Mouse (Mus musculus) MEL (cell line): Measurements from ENCODE around the gene Cdca4. TPM values are rescaled to one million over a fixed set of nuclear protein-coding genes. Genes with fewer than 3 reads are reported as not detected.
A peak's percentile ranks its signal among the peaks of the same experiment; 100 is the strongest.

Experiments
- DNase-seq: peaks from one replicate; pipeline ENCODE4 v3.0.0; 2011; ENCODE audit warnings: low read depth, low spot score
- H3K27ac ChIP-seq: 2 replicates; pipeline ENCODE4 v1.5.1; 2012; ENCODE audit warnings: low read depth, mild to moderate bottlenecking, control low read depth, low read length, moderate library complexity; ENCODE audit not compliant: control insufficient read depth
- H3K27me3 ChIP-seq, 2 experiments: fragments of 150-350 bp in 1 of 2; sonication (generic) in 1 of 2; 2 replicates each; pipeline ENCODE4 v1.6.1; 2012; ENCODE audit warnings: low read length in 2 of 2, mild to moderate bottlenecking in 2 of 2, improper control_type of control experiment in 1 of 2, moderate library complexity in 1 of 2; ENCODE audit not compliant: insufficient read depth in 2 of 2, control insufficient read depth in 1 of 2
- H3K36me3 ChIP-seq, 2 experiments: 2 replicates each; pipeline ENCODE4 v1.6.1; 2012 to 2014; ENCODE audit warnings: low read length in 2 of 2, improper control_type of control experiment in 1 of 2, inconsistent platforms in 1 of 2, mild to moderate bottlenecking in 1 of 2; ENCODE audit not compliant: insufficient read depth in 2 of 2, control insufficient read depth in 1 of 2
- H3K4me1 ChIP-seq, 2 experiments: fragments of 150-350 bp in 1 of 2; sonication (generic) in 1 of 2; 2 replicates each; pipeline ENCODE4 v1.6.1; 2012; ENCODE audit warnings: low read length in 2 of 2, improper control_type of control experiment in 1 of 2, mild to moderate bottlenecking in 1 of 2; ENCODE audit not compliant: insufficient read depth in 2 of 2, control insufficient read depth in 1 of 2
- H3K4me3 ChIP-seq, 2 experiments: fragments of 150-350 bp in 1 of 2; sonication (generic) in 1 of 2; 2 replicates each; pipeline ENCODE4 v1.5.1; 2012; ENCODE audit warnings: low read depth in 2 of 2, low read length in 2 of 2, mild to moderate bottlenecking in 2 of 2, moderate library complexity in 2 of 2, control low read depth in 1 of 2, improper control_type of control experiment in 1 of 2; ENCODE audit not compliant: control insufficient read depth in 1 of 2, insufficient read depth in 1 of 2
- H3K79me2 ChIP-seq: 2 replicates; pipeline ENCODE4 v1.6.1; 2012; ENCODE audit warnings: mild to moderate bottlenecking, low read length, moderate library complexity; ENCODE audit not compliant: control insufficient read depth, poor library complexity, insufficient read depth
- H3K9ac ChIP-seq: 2 replicates; pipeline ENCODE4 v1.6.1; 2012; ENCODE audit warnings: low read depth, mild to moderate bottlenecking, control low read depth, low read length, moderate library complexity; ENCODE audit not compliant: control insufficient read depth, poor library complexity, severe bottlenecking
- H3K9me3 ChIP-seq: fragments of 150-350 bp; sonication (generic); replicated peaks from 2 replicates; pipeline ENCODE4 v1.6.1; 2012; ENCODE audit warnings: mild to moderate bottlenecking, low read length, improper control_type of control experiment, moderate library complexity; ENCODE audit not compliant: insufficient read depth
- BHLHE40 ChIP-seq: IDR thresholded peaks from 2 replicates; pipeline ENCODE4 v1.6.1; 2012; ENCODE audit warnings: low read depth, mild to moderate bottlenecking, inconsistent platforms, low read length, improper control_type of control experiment, borderline replicate concordance
- E2F4 ChIP-seq: IDR thresholded peaks from 2 replicates; pipeline ENCODE4 v1.6.1; 2011; ENCODE audit warnings: low read depth, low read length, improper control_type of control experiment, borderline replicate concordance
- ELF1 ChIP-seq: IDR thresholded peaks from 2 replicates; pipeline ENCODE4 v1.6.1; 2014; ENCODE audit warnings: low read depth, mild to moderate bottlenecking, inconsistent platforms, low read length, improper control_type of control experiment, moderate library complexity
- EP300 ChIP-seq, 2 experiments: IDR thresholded peaks; 2 replicates each; pipeline ENCODE4 v1.6.1; 2011; ENCODE audit warnings: improper control_type of control experiment in 2 of 2, low read length in 2 of 2, low read depth in 1 of 2, mild to moderate bottlenecking in 1 of 2
- ETS1 ChIP-seq: IDR thresholded peaks from 2 replicates; pipeline ENCODE4 v1.6.1; 2012; ENCODE audit warnings: low read depth, mild to moderate bottlenecking, inconsistent platforms, low read length, improper control_type of control experiment, moderate library complexity
- HCFC1 ChIP-seq: IDR thresholded peaks from 2 replicates; pipeline ENCODE4 v1.6.1; 2012; ENCODE audit warnings: low read depth, mild to moderate bottlenecking, inconsistent platforms, low read length, improper control_type of control experiment, moderate library complexity
- JUND ChIP-seq: IDR thresholded peaks from 2 replicates; pipeline ENCODE4 v1.6.1; 2011; ENCODE audit warnings: low read depth, mild to moderate bottlenecking, improper control_type of control experiment, low read length
- MXI1 ChIP-seq: IDR thresholded peaks from 2 replicates; pipeline ENCODE4 v1.6.1; 2011; ENCODE audit warnings: mild to moderate bottlenecking, low read depth, low read length, improper control_type of control experiment
- MYC ChIP-seq: IDR thresholded peaks from 2 replicates; pipeline ENCODE4 v1.6.1; 2011; ENCODE audit warnings: low read depth, mild to moderate bottlenecking, low read length, improper control_type of control experiment, moderate library complexity
- NELFE ChIP-seq: IDR thresholded peaks from 2 replicates; pipeline ENCODE4 v1.6.1; 2011; ENCODE audit warnings: low read depth, low read length, improper control_type of control experiment
- POLR2AphosphoS5 ChIP-seq: IDR thresholded peaks from 2 replicates; pipeline ENCODE4 v1.6.1; 2012; ENCODE audit warnings: low read depth, borderline replicate concordance, mild to moderate bottlenecking, inconsistent platforms, low read length, moderate library complexity, mixed read lengths
- RCOR1 ChIP-seq: IDR thresholded peaks from 2 replicates; pipeline ENCODE4 v1.6.1; 2012; ENCODE audit warnings: low read depth, mild to moderate bottlenecking, inconsistent platforms, low read length, improper control_type of control experiment
- SMC3 ChIP-seq: IDR thresholded peaks from 2 replicates; pipeline ENCODE4 v1.6.1; 2011; ENCODE audit warnings: low read depth, low read length, improper control_type of control experiment
- TAL1 ChIP-seq: IDR thresholded peaks from 2 replicates; pipeline ENCODE4 v1.6.1; 2012; ENCODE audit warnings: mild to moderate bottlenecking, inconsistent platforms, low read length, moderate library complexity, mixed read lengths
- TBP ChIP-seq: IDR thresholded peaks from 2 replicates; pipeline ENCODE4 v1.8.0; 2011; ENCODE audit warnings: low read depth, low read length, improper control_type of control experiment
- TCF12 ChIP-seq: IDR thresholded peaks from 2 replicates; pipeline ENCODE4 v1.6.1; 2014; ENCODE audit warnings: low read depth, mild to moderate bottlenecking, inconsistent platforms, low read length, improper control_type of control experiment, moderate library complexity
- UBTF ChIP-seq: IDR thresholded peaks from 2 replicates; pipeline ENCODE4 v1.6.1; 2012; ENCODE audit warnings: low read depth, mild to moderate bottlenecking, inconsistent platforms, low read length, improper control_type of control experiment, moderate library complexity, borderline replicate concordance; ENCODE audit not compliant: insufficient read depth
- USF2 ChIP-seq, 2 experiments: IDR thresholded peaks; 2 replicates each; pipeline ENCODE4 v1.6.1; 2011 to 2012; ENCODE audit warnings: improper control_type of control experiment in 2 of 2, low read length in 2 of 2, borderline replicate concordance in 1 of 2, inconsistent platforms in 1 of 2, low read depth in 1 of 2, mild to moderate bottlenecking in 1 of 2; ENCODE audit not compliant: insufficient read depth in 1 of 2
- polyA plus RNA-seq, 2 experiments: library from polyadenylated mRNA; stranded (reverse) in 1 of 2; unstranded in 1 of 2; fragments of >175 nt in 1 of 2; fragments of >200 nt in 1 of 2; gene quantifications; 2 replicates each; pipeline versions ENCODE4 v1.2.1 to v1.2.4; 2012; ENCODE audit warnings: low replicate concordance in 2 of 2, low read depth in 1 of 2; ENCODE audit not compliant: insufficient read length in 2 of 2, insufficient read depth in 1 of 2, missing spikeins in 1 of 2
- total RNA-seq: library from RNA; depleted of rRNA; stranded (reverse); fragments of 300-350 nt; gene quantifications from 2 replicates; pipeline ENCODE4 v1.2.3, GENCODE M21; 2012

Gene Cdca4
- total and polyA plus RNA-seq, 3 experiments = 274 to 279 TPM; not detected in 1

DNA sequence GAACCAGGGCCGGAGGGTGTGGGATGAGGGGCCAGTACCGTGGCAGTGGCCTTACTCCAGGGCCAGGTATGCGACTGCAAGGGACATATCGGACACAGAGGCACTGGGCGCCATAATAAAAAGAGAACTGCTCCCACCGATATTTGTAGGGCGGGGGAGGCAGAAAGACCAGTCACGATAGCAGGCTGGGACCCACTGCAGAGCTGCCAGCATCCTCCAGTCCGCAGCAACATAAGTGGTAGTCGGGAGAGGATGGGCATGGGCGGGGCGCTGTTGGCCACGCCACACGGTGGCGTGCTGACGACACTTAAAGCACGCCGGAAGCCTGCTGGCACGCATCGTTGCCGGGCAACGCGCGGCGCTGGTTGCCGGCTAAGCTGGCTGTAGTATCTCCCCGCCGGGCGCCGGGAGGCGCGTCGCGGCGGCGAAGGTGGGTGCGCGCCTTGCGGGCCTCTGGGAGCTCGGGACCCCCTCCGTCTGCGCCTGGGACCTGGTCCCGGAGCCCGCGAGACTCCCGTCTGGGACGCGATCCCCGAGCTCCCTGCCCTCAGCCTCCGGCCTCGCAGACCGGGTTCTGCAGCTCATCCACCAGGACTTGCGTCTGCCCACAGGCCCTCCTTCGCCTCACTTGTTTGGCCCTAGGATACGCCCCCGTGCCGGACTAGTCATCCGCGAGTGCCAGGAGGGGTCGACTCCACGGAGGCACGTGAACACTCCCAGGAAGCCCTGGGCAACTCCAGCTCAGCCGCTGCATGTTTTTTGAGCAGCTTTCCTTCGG lies 20.4 kb downstream of the Cdca4 start, which contains the start of gene Clba1 (continued):
- TF ChIP-seq RCOR1 (peak; percentile 25; the same call in 1 of the 2 replicates), TBP (peak; percentile 81), TAL1 (no peak), NELFE (peak; percentile 79), SMC3 (peak; percentile 23), JUND (no peak)

- peak overlapping the region; percentile 10 to 48 for H3K4me3 ChIP-seq
Observed at GRCm38 (mm10) chr12:112808212-112808586, 21.0 kb downstream of the Cdca4 start.

DNA sequence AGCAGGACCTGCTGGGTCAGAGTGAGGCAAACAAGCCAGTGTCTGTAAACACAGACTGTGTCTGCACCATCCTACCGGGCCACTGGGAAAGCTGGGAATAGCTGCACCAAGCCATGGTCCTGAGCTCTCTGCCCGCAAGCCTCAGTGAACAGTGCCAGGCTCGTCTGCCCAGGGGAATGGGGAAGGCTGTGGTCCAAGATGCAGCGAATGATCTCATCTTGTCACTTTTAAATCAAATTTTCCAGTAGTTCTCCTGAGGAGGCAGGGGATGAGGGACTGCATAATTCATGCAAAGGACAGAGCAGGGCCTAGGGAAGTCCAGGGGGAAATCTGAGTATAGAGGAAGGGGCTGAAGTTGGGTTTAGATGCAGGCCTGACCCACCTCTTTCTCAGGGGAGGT lies 21.4 kb downstream of the Cdca4 start:
- H3K27ac ChIP-seq = no peak overlapping the region
- no peak for DNase-seq
- H3K36me3 ChIP-seq = peaks cover 0 to 4% of the 10 kb centered on the region in 2 experiments; a peak in 1 of 4 replicates
- H3K9ac ChIP-seq = no peak overlapping the region
- TF ChIP-seq EP300 (IDR thresholded peaks at IDR 0.05; ENCODE audit: low read depth in 1 of 2, low read length in 2 of 2) (no peak), BHLHE40 (no peak), SMC3 (no peak), UBTF (no peak), TAL1 (no peak), E2F4 (no peak), TCF12 (no peak), MYC (no peak), ELF1 (no peak)
- no peak overlapping the region for H3K4me3 ChIP-seq
- no peaks in the 10 kb centered on the region; the same call in 1 of the 2 replicates for H3K79me2 ChIP-seq
- no peaks in the 10 kb centered on the region for H3K9me3 ChIP-seq
- peaks cover 2 to 16% of the 10 kb centered on the region in 2 experiments; a peak in 2 of 4 replicates for H3K27me3 ChIP-seq
- H3K4me1 ChIP-seq = peaks cover 0 to 11% of the 10 kb centered on the region in 2 experiments; a peak in 3 of 4 replicates

More at GRCm38 (mm10) chr12:112808212-112808586, 21.0 kb downstream of the Cdca4 start:
- H3K9me3 ChIP-seq = no peaks in the 10 kb centered on the region
- 0 out of 2 replicates have a peak overlapping the region, but pooled peaks have one; percentile 3 for H3K9ac ChIP-seq
- H3K27me3 ChIP-seq = peaks cover 2 to 16% of the 10 kb centered on the region in 2 experiments; a peak in 2 of 4 replicates
- no peak overlapping the region for H3K27ac ChIP-seq
- no peaks in the 10 kb centered on the region; the same call in 1 of the 2 replicates for H3K79me2 ChIP-seq
- H3K36me3 ChIP-seq = peaks cover 0 to 4% of the 10 kb centered on the region in 2 experiments; a peak in 1 of 4 replicates
- TF ChIP-seq ETS1 (no peak), EP300 (IDR thresholded peaks at IDR 0.05; ENCODE audit: low read depth in 1 of 2, low read length in 2 of 2) (no peak), USF2 (IDR thresholded peaks at IDR 0.05; ENCODE audit: borderline replicate concordance in 1 of 2, insufficient read depth in 1 of 2, low read depth in 1 of 2, low read length in 2 of 2) (no peak), JUND (no peak), MXI1 (no peak), TAL1 (no peak), UBTF (no peak), HCFC1 (no peak), POLR2AphosphoS5 (no peak)
- H3K4me1 ChIP-seq = peaks cover 0 to 11% of the 10 kb centered on the region in 2 experiments; a peak in 3 of 4 replicates
- no peak for DNase-seq
